Mouse (Mus musculus): ENCODE data around the gene Polr2c. TPM values are rescaled to one million over a fixed set of nuclear protein-coding genes. Genes with fewer than 3 reads are reported as not detected.

Gene Polr2c
- total RNA-seq (2014; rRNA removed; ENCODE audit: low replicate concordance) (96.3 and 112 TPM in 2 replicates), polyA plus RNA-seq (2015; fragmentation: Nextera tagmentation; extraction: Ambion mirVana) (117 and 121 TPM in 2 replicates)

GRCm38 (mm10) chr8:94857346-94858173, at the start of gene Polr2c:
Polr2c (plus strand) TSS chr8:94857450.
- ATAC-seq (ENCODE audit: insufficient read depth, low read depth): peak; percentile 81
- peak within 1 kb of the TSS; percentile 87 for H3K9ac ChIP-seq (replicated peaks; ENCODE audit: low read depth, low read length)
- TF ChIP-seq EP300 (IDR thresholded peaks at IDR 0.05; ENCODE audit: low read depth): no peak
- TF ChIP-seq CTCF (IDR thresholded peaks at IDR 0.05; ENCODE audit: low read depth): peak; percentile 83
- peak within 1 kb of the TSS; percentile 81 for H3K4me3 ChIP-seq (ENCODE audit: low read depth, low read length)
- DNase-seq (ENCODE audit: low spot score): peak; percentile 71
- under 1% methylated on average over 66 of the region's 68 CpGs for WGBS
- no peaks in the 10 kb centered on the region for H3K27me3 ChIP-seq (ENCODE audit: control insufficient read depth, insufficient read depth, low read length)
- H3K36me3 ChIP-seq (replicated peaks; ENCODE audit: control insufficient read depth, insufficient read depth, low read length): peaks cover 33% of the 10 kb centered on the region
- H3K27ac ChIP-seq (ENCODE audit: low read depth): peak within 1 kb of the TSS; percentile 41; the same call in 1 of the 2 replicates
- H3K4me2 ChIP-seq (ENCODE audit: low read depth, low read length): peak within 1 kb of the TSS; percentile 78
- peaks cover 8% of the 10 kb centered on the region for H3K4me1 ChIP-seq (ENCODE audit: control insufficient read depth, insufficient read depth)
- no peaks in the 10 kb centered on the region for H3K9me3 ChIP-seq (replicated peaks; ENCODE audit: control insufficient read depth, low read length)

GRCm38 (mm10) chr8:94807506-94807905, 49.7 kb upstream of the Polr2c start:
- DNase-seq (ENCODE audit: low spot score): no peak
- TF ChIP-seq CTCF (IDR thresholded peaks at IDR 0.05; ENCODE audit: low read depth) (no peak), EP300 (IDR thresholded peaks at IDR 0.05; ENCODE audit: low read depth) (no peak)

GRCm38 (mm10) chr8:94808372-94808771, 48.9 kb upstream of the Polr2c start:
- DNase-seq (ENCODE audit: low spot score) (no peak), ATAC-seq (ENCODE audit: insufficient read depth, low read depth) (no peak)
- no peaks in the 10 kb centered on the region for H3K36me3 ChIP-seq (replicated peaks; ENCODE audit: control insufficient read depth, insufficient read depth, low read length)
- H3K4me3 ChIP-seq (ENCODE audit: low read depth, low read length): no peak overlapping the region
- no peaks in the 10 kb centered on the region for H3K9me3 ChIP-seq (replicated peaks; ENCODE audit: control insufficient read depth, low read length)
- 74% methylated on average over 6 of the region's 6 CpGs for WGBS
- no peaks in the 10 kb centered on the region for H3K4me1 ChIP-seq (ENCODE audit: control insufficient read depth, insufficient read depth)
- no peak overlapping the region for H3K27ac ChIP-seq (ENCODE audit: low read depth)
- H3K27me3 ChIP-seq (ENCODE audit: control insufficient read depth, insufficient read depth, low read length): no peaks in the 10 kb centered on the region
- no peak overlapping the region for H3K9ac ChIP-seq (replicated peaks; ENCODE audit: low read depth, low read length)
- no peak overlapping the region for H3K4me2 ChIP-seq (ENCODE audit: low read depth, low read length)
- TF ChIP-seq EP300 (IDR thresholded peaks at IDR 0.05; ENCODE audit: low read depth): no peak
- no peak for TF ChIP-seq CTCF (IDR thresholded peaks at IDR 0.05; ENCODE audit: low read depth)

More at GRCm38 (mm10) chr8:94807506-94807905, 49.7 kb upstream of the Polr2c start:
- H3K27me3 ChIP-seq (ENCODE audit: control insufficient read depth, insufficient read depth, low read length): no peaks in the 10 kb centered on the region
- no peak overlapping the region for H3K27ac ChIP-seq (ENCODE audit: low read depth)
- no peak overlapping the region for H3K9ac ChIP-seq (replicated peaks; ENCODE audit: low read depth, low read length)
- no peak for ATAC-seq (ENCODE audit: insufficient read depth, low read depth)
- no peak overlapping the region for H3K4me2 ChIP-seq (ENCODE audit: low read depth, low read length)
- no peaks in the 10 kb centered on the region for H3K36me3 ChIP-seq (replicated peaks; ENCODE audit: control insufficient read depth, insufficient read depth, low read length)
- 44% methylated on average over 7 of the region's 7 CpGs for WGBS
- no peak overlapping the region for H3K4me3 ChIP-seq (ENCODE audit: low read depth, low read length)
- no peaks in the 10 kb centered on the region for H3K4me1 ChIP-seq (ENCODE audit: control insufficient read depth, insufficient read depth)
- no peaks in the 10 kb centered on the region for H3K9me3 ChIP-seq (replicated peaks; ENCODE audit: control insufficient read depth, low read length)

- no peak within 1 kb of the TSS for H3K9ac ChIP-seq (replicated peaks; ENCODE audit: low read depth, low read length)
- 23% methylated on average over 3 of the region's 3 CpGs for WGBS
- H3K27me3 ChIP-seq (ENCODE audit: control insufficient read depth, insufficient read depth, low read length): no peaks in the 10 kb centered on the region
- no peak for TF ChIP-seq EP300 (IDR thresholded peaks at IDR 0.05; ENCODE audit: low read depth)
- no peak for TF ChIP-seq CTCF (IDR thresholded peaks at IDR 0.05; ENCODE audit: low read depth)
- no peak within 1 kb of the TSS for H3K27ac ChIP-seq (ENCODE audit: low read depth)
- no peaks in the 10 kb centered on the region for H3K36me3 ChIP-seq (replicated peaks; ENCODE audit: control insufficient read depth, insufficient read depth, low read length)
- no peaks in the 10 kb centered on the region for H3K9me3 ChIP-seq (replicated peaks; ENCODE audit: control insufficient read depth, low read length)
- H3K4me2 ChIP-seq (ENCODE audit: low read depth, low read length): no peak within 1 kb of the TSS
- DNase-seq (ENCODE audit: low spot score) (no peak), ATAC-seq (ENCODE audit: insufficient read depth, low read depth) (no peak)
- no peaks in the 10 kb centered on the region for H3K4me1 ChIP-seq (ENCODE audit: control insufficient read depth, insufficient read depth)
- no peak within 1 kb of the TSS for H3K4me3 ChIP-seq (ENCODE audit: low read depth, low read length)
Observed at GRCm38 (mm10) chr8:94810153-94810552, 47.1 kb upstream of the Polr2c start, which contains the start of gene Ccl17. Ccl17 (plus strand) TSS chr8:94810453.

GRCm38 (mm10) chr8:94810855-94811254, 46.4 kb upstream of the Polr2c start:
- no peaks in the 10 kb centered on the region for H3K4me1 ChIP-seq (ENCODE audit: control insufficient read depth, insufficient read depth)
- H3K4me3 ChIP-seq (ENCODE audit: low read depth, low read length): no peak overlapping the region
- no peak for ATAC-seq (ENCODE audit: insufficient read depth, low read depth)
- H3K27me3 ChIP-seq (ENCODE audit: control insufficient read depth, insufficient read depth, low read length): no peaks in the 10 kb centered on the region
- no peaks in the 10 kb centered on the region for H3K36me3 ChIP-seq (replicated peaks; ENCODE audit: control insufficient read depth, insufficient read depth, low read length)
- no peak overlapping the region for H3K4me2 ChIP-seq (ENCODE audit: low read depth, low read length)
- H3K9me3 ChIP-seq (replicated peaks; ENCODE audit: control insufficient read depth, low read length): no peaks in the 10 kb centered on the region
- H3K9ac ChIP-seq (replicated peaks; ENCODE audit: low read depth, low read length): no peak overlapping the region
- no peak for DNase-seq (ENCODE audit: low spot score)
- no peak overlapping the region for H3K27ac ChIP-seq (ENCODE audit: low read depth)
- TF ChIP-seq CTCF (IDR thresholded peaks at IDR 0.05; ENCODE audit: low read depth): no peak
- TF ChIP-seq EP300 (IDR thresholded peaks at IDR 0.05; ENCODE audit: low read depth): no peak
- WGBS: 74% methylated on average over 5 of the region's 5 CpGs
